In the genomic region with DNA sequence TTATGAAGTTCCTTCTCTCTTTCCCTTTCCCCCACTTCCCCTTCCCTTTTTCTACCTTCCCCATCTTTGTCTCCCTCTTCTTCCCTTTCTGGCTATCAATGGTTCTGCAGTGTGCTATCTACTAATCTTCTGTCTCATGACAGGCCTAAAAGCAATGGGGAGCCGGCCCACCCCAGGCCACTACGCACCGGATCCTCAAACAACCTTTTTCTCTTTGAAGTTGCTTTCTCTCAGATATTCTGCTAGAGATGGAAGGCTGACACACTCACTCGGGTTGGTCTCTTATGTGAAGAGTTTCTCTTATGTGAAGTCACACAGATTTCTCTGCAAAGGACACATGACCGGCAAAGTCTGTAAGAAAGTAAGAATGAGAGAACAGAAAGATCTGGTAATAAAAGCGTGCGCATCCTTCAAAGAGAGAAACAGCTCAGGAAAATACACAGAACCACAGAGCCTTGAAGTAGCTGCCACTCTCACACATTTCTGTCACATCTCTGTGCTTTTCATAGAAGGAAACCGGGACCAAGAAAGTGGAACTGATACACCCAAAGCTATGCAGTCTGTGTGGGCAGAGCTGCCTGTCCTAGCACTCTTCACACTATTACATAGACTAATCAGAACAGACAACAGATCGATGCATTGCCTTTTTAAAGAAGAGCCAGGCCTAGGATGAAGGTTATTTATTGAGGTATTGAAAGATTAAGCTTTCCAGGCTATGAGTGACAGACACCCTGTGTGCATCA, we compare ENCODE assay signal across 26 mouse cellular contexts.
A peak's percentile ranks its signal among the peaks of the same experiment; 100 is the strongest.
DNase-seq lines count a peak whose midpoint lies in the region; ATAC-seq and TF ChIP-seq lines count a peak whose summit lies in the region.
"Had no signal": no experiment of that assay in that cellular context is flagged by ENCODE, and none has a peak within 500 bp of the region (broad histone marks: within the 10 kb centered on the region; RNA-seq: fewer than 3 reads in every experiment).

No protein-coding gene starts in this region.

- no peaks in the 10 kb centered on the region for H3K9me3 ChIP-seq in forebrain, embryonic 12.5 days
- H3K9me3 ChIP-seq in forebrain, embryonic 11.5 days (ENCODE audit: control insufficient read depth, low read length) = no peaks in the 10 kb centered on the region
- H3K9me3 ChIP-seq in heart, embryonic 10.5 days = no peaks in the 10 kb centered on the region
- no peaks in the 10 kb centered on the region for H3K9me3 ChIP-seq in MEL (replicated peaks; ENCODE audit: insufficient read depth, low read length)
- H3K9me3 ChIP-seq: embryonic facial prominence, embryonic 12.5 days; heart, embryonic 13.5 days had no signal

- no peak for ATAC-seq in forebrain, embryonic 12.5 days (ENCODE audit: low FRiP score)
- no peak for ATAC-seq in forebrain, embryonic 11.5 days (replicated peaks; ENCODE audit: low FRiP score)
- ATAC-seq in common myeloid progenitor, adult 5-6 weeks (replicated peaks; ENCODE audit: low read depth, poor library complexity, severe bottlenecking) = 0 out of 2 replicates have a peak, but pooled peaks have one; percentile 20
- ATAC-seq in activated CD4-positive, CD25-positive, alpha-beta regulatory T cell, adult 4 months = no peak

- TF ChIP-seq CTCF in MEL (IDR thresholded peaks at IDR 0.05 in 2 of 3, conservative IDR thresholded peaks at IDR 0.05 in 1 of 3; ENCODE audit: control insufficient read depth in 1 of 3, insufficient read depth in 1 of 3, low read depth in 2 of 3, low read length in 3 of 3, poor library complexity in 1 of 3, severe bottlenecking in 1 of 3) = no peak

- H3K4me1 ChIP-seq in forebrain, embryonic 12.5 days = no peaks in the 10 kb centered on the region; the same call in 1 of the 2 replicates
- no peaks in the 10 kb centered on the region for H3K4me1 ChIP-seq in forebrain, embryonic 11.5 days (replicated peaks; ENCODE audit: control insufficient read depth, insufficient read depth, low read length)
- H3K4me1 ChIP-seq in heart, embryonic 10.5 days = no peaks in the 10 kb centered on the region
- H3K4me1 ChIP-seq in MEL (ENCODE audit: control insufficient read depth in 1 of 2, insufficient read depth in 2 of 2, low read length in 2 of 2) = no peaks in the 10 kb centered on the region; a peak in 1 of 4 replicates
- H3K4me1 ChIP-seq: embryonic facial prominence, embryonic 12.5 days; heart, embryonic 13.5 days had no signal

- H3K4me3 ChIP-seq in forebrain, embryonic 12.5 days (replicated peaks) = no peak overlapping the region
- H3K4me3 ChIP-seq in forebrain, embryonic 11.5 days (ENCODE audit: low read depth, low read length) = no peak overlapping the region
- no peak overlapping the region for H3K4me3 ChIP-seq in heart, embryonic 10.5 days
- no peak overlapping the region for H3K4me3 ChIP-seq in MEL (ENCODE audit: control insufficient read depth in 1 of 2, insufficient read depth in 1 of 2, low read depth in 2 of 2, low read length in 2 of 2)
- H3K4me3 ChIP-seq: embryonic facial prominence, embryonic 12.5 days; heart, adult 2 months; heart, embryonic 13.5 days had no signal

- no peak overlapping the region for H3K9ac ChIP-seq in forebrain, embryonic 12.5 days
- H3K9ac ChIP-seq in forebrain, embryonic 11.5 days (ENCODE audit: low read length) = no peak overlapping the region
- H3K9ac ChIP-seq in MEL (ENCODE audit: control insufficient read depth, low read depth, low read length, poor library complexity, severe bottlenecking) = no peak overlapping the region
- H3K9ac ChIP-seq: embryonic facial prominence, embryonic 12.5 days; heart, embryonic 13.5 days; liver, embryonic 14.5 days had no signal

- no peak for DNase-seq in forebrain, embryonic 11.5 days (ENCODE audit: low spot score)
- peak; percentile 30 for DNase-seq in heart, adult 11 months
- DNase-seq in heart, embryonic 10.5 days (ENCODE audit: low spot score) = no peak
- DNase-seq in MEL (ENCODE audit: low read depth, low spot score) = peak; percentile 23
- DNase-seq in spleen, postnatal 36 days (ENCODE audit: low spot score in 2 of 2) = no peak
- DNase-seq: adrenal gland, adult 8-10 months; cerebellum, adult 11 months; cerebellum, adult 9-10 months; cerebellum, postnatal 36 days; embryo, embryonic 11 days; gastrocnemius, postnatal 25 days; heart, adult 2 months; heart, postnatal 10 days; kidney, adult 8-10 months; liver; lung, adult 2 months; lung, postnatal 10 days; thymus, postnatal 25 days had no signal

- TF ChIP-seq EP300 in MEL (IDR thresholded peaks at IDR 0.05; ENCODE audit: low read depth in 1 of 2, low read length in 2 of 2) = peak; percentile 34 to 35; a peak in 3 of 4 replicates

- WGBS in forebrain, embryonic 12.5 days = 92% methylated on average over 9 of the region's 9 CpGs
- WGBS in forebrain, embryonic 11.5 days = 90% methylated on average over 9 of the region's 9 CpGs
- WGBS in heart, embryonic 10.5 days = 79% methylated on average over 9 of the region's 9 CpGs

- TF ChIP-seq RAD21 in MEL (IDR thresholded peaks at IDR 0.05; ENCODE audit: low read depth, low read length) = no peak

- H3K79me2 ChIP-seq in MEL (ENCODE audit: control insufficient read depth, insufficient read depth, low read length, poor library complexity) = no peaks in the 10 kb centered on the region

- H3K36me3 ChIP-seq in forebrain, embryonic 12.5 days (replicated peaks) = no peaks in the 10 kb centered on the region
- no peaks in the 10 kb centered on the region for H3K36me3 ChIP-seq in forebrain, embryonic 11.5 days (ENCODE audit: control insufficient read depth, insufficient read depth, low read length)
- H3K36me3 ChIP-seq in heart, embryonic 10.5 days = no peaks in the 10 kb centered on the region
- H3K36me3 ChIP-seq in MEL (ENCODE audit: control insufficient read depth in 1 of 2, insufficient read depth in 2 of 2, low read length in 2 of 2) = no peaks in the 10 kb centered on the region
- H3K36me3 ChIP-seq: embryonic facial prominence, embryonic 12.5 days; heart, embryonic 13.5 days had no signal

- H3K4me2 ChIP-seq in forebrain, embryonic 12.5 days = no peak overlapping the region
- H3K4me2 ChIP-seq in forebrain, embryonic 11.5 days (ENCODE audit: low read depth, low read length, severe bottlenecking) = no peak overlapping the region
- H3K4me2 ChIP-seq: embryonic facial prominence, embryonic 12.5 days; heart, embryonic 13.5 days; midbrain, embryonic 11.5 days had no signal

- H3K27me3 ChIP-seq in forebrain, embryonic 12.5 days = no peaks in the 10 kb centered on the region
- H3K27me3 ChIP-seq in forebrain, embryonic 11.5 days (ENCODE audit: control insufficient read depth, insufficient read depth, low read length) = no peaks in the 10 kb centered on the region
- H3K27me3 ChIP-seq in heart, embryonic 10.5 days (ENCODE audit: insufficient read depth, poor library complexity, severe bottlenecking) = 0 out of 2 replicates have a peak, but pooled peaks cover 3% of the 10 kb centered on the region
- H3K27me3 ChIP-seq in MEL (ENCODE audit: control insufficient read depth in 1 of 2, insufficient read depth in 2 of 2, low read length in 2 of 2) = no peaks in the 10 kb centered on the region
- H3K27me3 ChIP-seq: embryonic facial prominence, embryonic 12.5 days; heart, embryonic 13.5 days had no signal

- 0 out of 2 replicates have a peak overlapping the region, but pooled peaks have one; percentile 39 for H3K27ac ChIP-seq in forebrain, embryonic 12.5 days
- no peak overlapping the region for H3K27ac ChIP-seq in forebrain, embryonic 11.5 days (ENCODE audit: low read depth, low read length)
- H3K27ac ChIP-seq in heart, embryonic 10.5 days = no peak overlapping the region
- no peak overlapping the region for H3K27ac ChIP-seq in MEL (ENCODE audit: control insufficient read depth, low read depth, low read length)
- H3K27ac ChIP-seq: embryonic facial prominence, embryonic 12.5 days; heart, adult 2 months; heart, embryonic 13.5 days; kidney, postnatal 0 days; liver, embryonic 14.5 days had no signal

- TF ChIP-seq POLR2A in MEL (IDR thresholded peaks at IDR 0.05; ENCODE audit: control insufficient read depth in 1 of 2, insufficient read depth in 1 of 2, low read depth in 1 of 2, low read length in 2 of 2, poor library complexity in 1 of 2) = no peak

TF ChIP-seq in MEL, 35 proteins besides CTCF, POLR2A, EP300 and RAD21:
- no peak for TF ChIP-seq ZKSCAN1 (IDR thresholded peaks at IDR 0.05; ENCODE audit: low read depth, low read length)

Comparison
In these comparisons a context has a peak if more than half of its experiments do, and no peak if none do; other contexts are left out.
1. DNase-seq: peak in heart, adult 11 months (single experiment) and MEL (single experiment); none in forebrain, embryonic 11.5 days (single experiment), heart, embryonic 10.5 days (single experiment) and spleen, postnatal 36 days (0 of 2).